Mouse (Mus musculus) layer of hippocampus, adult 11-12 months (tissue): ENCODE measurements around the gene Gckr.
A peak's percentile ranks its signal among the peaks of the same experiment; 100 is the strongest.
"Not testable (repeated sequence)": the region's sequence is repeated elsewhere in the genome, so short reads cannot be mapped to it uniquely, and the experiment has no call there.

Source experiments
- DNase-seq: peaks from one replicate; pipeline ENCODE4 v3.0.0; 2022; ENCODE audit warnings: low spot score

The Gckr gene

DNA sequence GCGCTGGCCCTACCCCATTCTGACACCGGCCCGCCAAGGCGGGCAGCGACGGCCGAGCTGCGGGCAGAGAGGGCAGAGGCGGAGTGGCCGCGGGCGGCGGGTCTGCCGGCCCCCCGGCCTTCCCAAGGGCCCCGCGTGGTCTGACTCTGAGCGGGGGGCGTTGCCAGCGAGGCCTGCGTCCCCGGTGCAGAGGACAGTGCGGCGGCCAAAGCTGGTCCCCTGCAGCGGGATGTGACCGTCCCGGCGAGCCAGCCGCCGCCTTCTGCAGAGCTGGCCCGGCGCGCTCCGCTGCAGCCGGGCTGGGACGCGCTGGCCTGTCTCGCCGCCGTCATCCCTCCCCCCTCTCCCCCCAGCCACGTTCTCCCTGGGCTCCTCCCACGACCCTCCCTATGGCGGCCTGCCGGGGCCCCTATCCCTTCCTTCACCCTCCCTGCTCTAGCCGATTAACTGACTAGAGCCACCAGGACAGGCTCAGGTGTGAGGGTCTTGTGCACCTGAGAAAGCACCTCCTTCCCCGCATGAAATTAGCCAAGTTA lies 1.6 kb upstream of the Gckr start, which contains the start of gene Fndc4:
TSS of gene Fndc4 (minus strand) at position 475 of the 536 bp plus-strand sequence.
- DNase-seq: peak; percentile 43

DNA sequence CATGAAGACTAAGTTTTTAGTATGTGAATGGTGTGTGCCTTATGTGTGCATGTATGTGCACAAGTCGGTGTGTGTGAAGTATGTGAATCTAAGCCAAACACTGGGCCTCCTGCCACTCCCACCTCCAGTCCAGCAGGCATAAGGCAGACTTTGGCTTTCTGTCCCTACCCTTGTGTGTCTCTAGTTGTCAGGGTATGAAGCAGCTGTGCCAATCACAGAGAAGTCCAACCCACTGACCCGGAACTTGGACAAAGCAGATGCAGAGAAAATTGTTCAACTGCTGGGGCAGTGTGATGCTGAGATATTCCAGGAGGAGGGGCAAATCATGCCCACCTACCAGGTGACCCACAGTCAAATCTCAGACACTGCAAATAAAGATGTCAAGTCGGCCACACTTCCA lies 738 bp downstream of the Gckr start:
- DNase-seq: no peak

DNA sequence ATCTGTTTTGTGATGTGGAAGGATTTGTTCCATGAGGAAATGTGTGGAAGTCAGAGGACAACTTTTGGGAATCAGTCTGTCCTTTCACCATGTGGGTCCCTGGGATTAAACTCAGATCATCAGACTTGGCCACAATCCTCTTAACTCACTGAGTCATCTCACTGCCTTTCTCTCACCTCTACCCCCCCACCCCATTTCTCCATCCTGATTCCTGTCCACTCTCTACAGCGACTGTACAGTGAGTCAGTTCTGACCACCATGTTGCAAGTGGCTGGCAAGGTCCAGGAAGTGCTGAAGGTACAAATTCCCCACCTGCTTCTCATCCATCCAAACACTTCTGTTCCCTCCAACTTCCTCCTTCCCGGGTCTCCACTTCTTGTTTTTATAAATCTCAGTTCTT lies 1.2 kb downstream of the Gckr start:
- DNase-seq: no peak

DNA sequence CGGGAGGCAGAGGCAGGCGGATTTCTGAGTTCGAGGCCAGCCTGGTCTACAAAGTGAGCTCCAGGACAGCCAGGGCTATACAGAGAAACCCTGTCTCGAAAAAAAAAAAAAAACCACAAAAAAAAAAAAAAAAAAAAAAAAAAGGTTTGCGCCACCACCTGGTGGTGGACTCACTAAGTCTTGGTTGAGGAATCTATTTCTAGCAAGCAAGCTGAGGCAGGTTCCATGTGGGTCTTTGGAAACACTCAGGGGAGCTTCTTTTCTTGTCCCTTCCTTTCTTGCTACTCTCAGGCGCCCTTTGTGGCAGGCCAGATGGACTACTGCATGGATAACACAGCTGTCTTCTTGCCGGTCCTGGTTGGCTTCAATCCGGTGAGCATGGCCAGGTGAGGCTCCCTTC lies 4.6 kb downstream of the Gckr start:
- DNase-seq: no peak

DNA sequence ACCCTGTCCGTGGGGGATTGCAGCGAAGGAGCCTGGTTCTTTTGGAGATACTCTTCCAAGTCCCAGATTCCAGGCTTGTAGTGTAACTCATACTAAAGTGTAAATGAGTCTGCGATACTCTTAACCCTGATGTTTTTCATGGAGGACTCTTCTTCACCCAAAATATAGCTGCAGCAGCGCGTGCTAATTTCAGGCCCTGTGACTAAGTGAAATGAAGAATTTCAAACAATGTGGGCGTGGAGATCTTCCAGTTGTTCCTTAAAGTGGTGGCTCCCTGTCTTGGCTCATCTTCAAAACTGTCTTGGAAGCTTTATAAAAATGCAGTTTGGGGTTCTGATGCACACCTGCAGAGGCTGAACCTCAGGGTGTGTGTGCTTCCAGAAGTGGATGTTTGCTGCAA lies 5.8 kb downstream of the Gckr start:
- DNase-seq: no peak

DNA sequence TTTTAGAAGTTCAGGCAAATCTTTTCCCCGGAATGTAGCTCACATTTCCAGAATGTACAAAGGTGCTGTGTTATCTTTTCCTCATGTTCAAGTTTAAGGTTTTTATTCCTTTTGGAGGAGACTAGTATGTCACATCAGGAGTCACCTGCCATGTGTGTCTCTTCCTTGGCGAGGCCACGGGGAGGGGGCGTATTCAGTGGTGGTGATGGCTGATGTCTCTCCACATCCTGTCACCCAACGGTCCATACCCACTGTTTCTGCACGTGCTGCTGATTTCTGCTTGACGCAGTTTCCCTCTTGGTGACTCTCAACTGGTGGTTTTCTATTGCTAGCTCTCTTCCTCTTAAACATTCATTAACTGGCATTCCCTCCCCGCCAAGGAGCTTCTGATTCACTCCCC lies 15.6 kb downstream of the Gckr start:
- no peak for DNase-seq

DNA sequence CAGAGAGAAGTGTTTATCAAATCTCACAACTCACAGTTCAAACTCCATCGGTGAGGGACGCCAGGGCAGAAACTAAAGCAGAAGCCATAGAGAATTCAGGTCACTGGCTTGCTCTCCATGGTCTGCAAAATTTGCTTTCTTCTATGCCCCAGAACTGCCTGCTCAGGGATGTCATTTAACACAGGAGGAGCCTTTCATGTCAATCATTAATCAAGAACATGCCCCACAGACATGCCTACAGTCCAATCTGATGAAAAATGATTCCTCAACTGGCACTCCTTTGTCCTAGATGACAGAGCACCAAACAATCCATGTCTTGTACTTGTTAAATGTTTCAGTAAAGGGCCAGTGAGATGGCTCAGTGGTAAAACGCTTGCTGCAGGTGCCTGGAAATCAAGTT lies 25.5 kb downstream of the Gckr start:
- no peak for DNase-seq

DNA sequence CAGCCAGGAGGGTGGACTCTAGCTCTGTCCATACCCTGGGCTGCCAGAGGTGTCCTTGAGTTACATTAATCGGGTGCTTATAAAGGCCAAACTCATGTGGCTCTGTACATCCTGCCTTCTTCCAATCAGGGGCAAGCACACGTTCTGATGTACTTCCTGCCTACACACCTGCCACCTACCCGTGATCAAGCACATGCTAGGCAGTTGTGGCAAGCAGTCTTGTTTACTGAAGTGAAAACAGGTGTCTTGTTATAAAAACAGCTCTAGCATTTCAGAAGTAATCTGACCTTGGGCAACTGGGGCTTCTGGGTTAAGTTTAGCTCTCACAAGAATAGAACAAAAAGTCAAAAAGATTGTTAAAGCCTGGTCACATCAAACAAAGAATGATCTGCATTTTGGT lies 26.8 kb downstream of the Gckr start:
- no peak for DNase-seq

DNA sequence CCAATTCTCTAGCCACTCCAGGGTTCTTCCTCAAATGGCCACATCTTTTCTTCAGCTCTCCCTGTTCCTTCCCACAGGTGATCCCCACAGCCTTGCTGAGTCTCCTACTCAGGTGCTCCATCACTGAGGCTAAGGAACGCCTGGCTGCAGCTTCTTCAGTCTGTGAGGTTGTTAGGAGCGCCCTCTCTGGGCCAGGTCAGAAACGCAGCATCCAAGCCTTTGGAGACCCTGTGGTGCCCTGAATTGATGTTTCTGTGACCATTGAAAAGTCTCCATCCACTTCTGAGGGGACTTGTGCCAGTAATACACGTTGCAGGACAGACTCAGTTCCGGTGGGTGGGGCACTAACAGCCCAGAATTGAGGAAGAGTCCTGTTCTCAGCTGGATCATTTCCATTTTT lies 29.6 kb downstream of the Gckr start:
- DNase-seq: peak; percentile 6

DNA sequence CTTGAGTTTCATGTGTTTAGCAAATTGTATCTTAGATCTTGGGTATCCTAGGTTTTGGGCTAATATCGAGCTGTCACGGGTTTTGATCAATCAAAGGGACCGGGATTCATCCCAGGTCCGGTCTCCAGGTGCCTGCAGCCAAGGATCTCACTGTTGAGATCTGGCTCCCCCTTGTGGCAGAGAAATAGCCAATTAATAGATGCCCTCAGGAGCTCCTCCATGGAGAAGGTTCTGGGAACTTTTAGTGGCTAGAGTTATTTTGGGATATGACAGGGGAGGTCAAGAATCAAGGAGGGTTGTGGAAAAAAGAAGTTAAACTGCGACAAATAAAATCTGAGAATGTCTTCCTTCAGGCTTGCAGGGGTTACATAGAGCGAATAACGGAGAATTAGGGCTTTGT lies 31.0 kb downstream of the Gckr start:
- peak; percentile 73 for DNase-seq

DNA sequence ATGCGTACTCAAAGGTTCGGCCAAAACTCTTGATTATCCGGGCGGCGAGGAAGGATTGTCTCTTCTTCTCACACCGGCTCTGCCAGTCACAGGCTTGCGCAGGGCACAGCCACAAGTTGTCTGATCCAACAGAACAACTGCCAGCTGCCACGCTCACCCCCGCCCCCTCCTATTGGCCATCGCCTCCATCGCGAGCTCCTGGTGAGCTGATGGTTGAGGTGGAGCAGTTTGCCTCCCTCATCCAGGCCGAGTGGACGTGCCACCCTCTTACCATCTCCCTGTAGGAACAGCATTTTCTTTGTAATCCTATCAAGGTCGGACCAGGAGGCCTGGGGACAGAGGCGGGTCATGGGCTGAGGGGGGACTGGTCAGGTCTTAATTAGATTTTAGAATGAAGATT lies 60.3 kb downstream of the Gckr start:
- not testable (repeated sequence) for DNase-seq

DNA sequence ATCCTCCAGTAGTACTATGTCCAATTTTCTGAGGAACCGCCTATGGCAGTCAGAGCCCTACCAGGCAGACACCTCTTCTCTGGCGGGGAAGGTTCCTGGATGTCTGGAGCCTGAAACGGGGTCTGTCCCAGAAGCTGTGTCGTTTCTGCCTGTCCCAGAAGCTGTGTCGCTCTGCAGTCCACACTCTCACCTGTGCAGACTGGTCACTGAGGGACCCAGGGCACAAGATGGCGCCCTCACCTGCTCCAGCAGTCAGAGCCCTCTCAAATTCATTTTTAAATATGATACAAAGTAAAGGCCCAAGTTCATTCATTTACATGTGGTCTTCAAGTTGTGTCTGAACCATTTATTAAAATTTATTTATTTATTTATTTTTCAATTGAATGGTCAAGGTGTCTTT lies 63.7 kb downstream of the Gckr start:
- no peak for DNase-seq
